Mouse (Mus musculus) neural tube, embryonic 13.5 days (tissue): ENCODE data around the gene Lrrc20. TPM values are rescaled to one million over a fixed set of nuclear protein-coding genes. Genes with fewer than 3 reads are reported as not detected.
"Not testable (repeated sequence)": the region's sequence is repeated elsewhere in the genome, so short reads cannot be mapped to it uniquely, and the experiment has no call there.

Experiments used
- ATAC-seq: fragments of 200-750 bp; cut with Nextera tagmentation; 2 replicates; pipeline ENCODE4 v1.8.0; 2017; ENCODE audit warnings: low read depth, mild to moderate bottlenecking, moderate TSS enrichment, moderate library complexity
- H3K27ac ChIP-seq: fragments of 300-500 bp; sonication (generic); replicated peaks from 2 replicates; pipeline ENCODE4 v1.5.1; 2015; ENCODE audit warnings: moderate library complexity, mild to moderate bottlenecking, inconsistent platforms
- H3K27me3 ChIP-seq: fragments of 300-500 bp; sonication (generic); 2 replicates; pipeline ENCODE4 v1.6.1; 2015; ENCODE audit warnings: mild to moderate bottlenecking, inconsistent platforms
- H3K36me3 ChIP-seq: fragments of 300-500 bp; sonication (generic); 2 replicates; pipeline ENCODE4 v1.6.1; 2015; ENCODE audit warnings: mild to moderate bottlenecking, inconsistent platforms
- H3K4me1 ChIP-seq: fragments of 300-500 bp; sonication (generic); replicated peaks from 2 replicates; pipeline ENCODE4 v1.6.1; 2015; ENCODE audit warnings: inconsistent platforms
- H3K4me2 ChIP-seq: fragments of 300-500 bp; sonication (generic); 2 replicates; pipeline ENCODE4 v1.6.1; 2015; ENCODE audit warnings: inconsistent platforms, mild to moderate bottlenecking, moderate library complexity
- H3K4me3 ChIP-seq: fragments of 300-500 bp; sonication (generic); 2 replicates; pipeline ENCODE4 v1.5.1; 2015; ENCODE audit warnings: mild to moderate bottlenecking, inconsistent platforms
- H3K9ac ChIP-seq: fragments of 300-500 bp; sonication (generic); 2 replicates; pipeline ENCODE4 v1.6.1; 2015; ENCODE audit warnings: moderate library complexity, mild to moderate bottlenecking, inconsistent platforms
- H3K9me3 ChIP-seq: fragments of 300-500 bp; sonication (generic); 2 replicates; pipeline ENCODE4 v1.6.1; 2016; ENCODE audit warnings: inconsistent platforms
- WGBS: fragments of 180-500 bp; shearing (Covaris S2); methylation state at CpG from one replicate; pipeline ENCODE4 v1.1.7; 2015; 5-methylcytosine and 5-hydroxymethylcytosine counted together
- polyA plus RNA-seq: library from polyadenylated mRNA; unstranded; fragments of >200 nt; fragmentation: Nextera tagmentation; extraction: Ambion mirVana; gene quantifications from 2 replicates; pipeline ENCODE4 v1.2.1, GENCODE M21; 2015

The Lrrc20 gene
- polyA plus RNA-seq, 1 experiment from 2014 or later = 15.0 TPM

- ATAC-seq = no peak
- Histone ChIP-seq H3K9me3 (no peaks in the 10 kb centered on the region), H3K4me3 (no peak overlapping the region), H3K4me2 (no peak overlapping the region), H3K27me3 (no peaks in the 10 kb centered on the region), H3K9ac (no peak overlapping the region), H3K36me3 (no peaks in the 10 kb centered on the region), H3K4me1 (peaks cover 77% of the 10 kb centered on the region), H3K27ac (no peak overlapping the region)
- 90% methylated on average over 3 of the region's 3 CpGs for WGBS
Observed at GRCm38 (mm10) chr10:61448834-61449233, 26.8 kb upstream of the Lrrc20 start.

DNA sequence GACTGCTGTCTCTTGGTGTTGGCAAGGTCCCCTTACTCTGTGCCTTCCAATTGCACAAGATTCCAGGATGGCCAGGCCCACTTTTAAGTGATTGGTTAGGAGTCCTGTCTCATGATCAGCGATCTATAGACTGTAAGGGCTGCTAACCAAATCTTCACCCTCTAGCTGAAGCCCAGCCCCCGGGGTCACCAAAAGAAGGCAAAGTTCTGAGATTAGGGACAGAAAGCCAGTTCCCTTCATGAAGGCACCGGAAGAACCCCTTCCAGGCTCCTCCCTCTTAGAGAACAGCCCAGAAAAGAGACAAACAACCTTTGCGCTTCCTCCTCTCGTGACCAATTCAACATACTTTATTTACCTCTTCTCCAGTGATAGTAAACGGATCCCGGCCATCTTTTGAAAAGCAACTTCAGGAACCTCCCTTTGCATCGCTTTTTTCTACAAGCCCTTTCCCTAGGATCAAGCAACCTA lies 24.1 kb upstream of the Lrrc20 start:
- ATAC-seq = no peak
- H3K4me1 ChIP-seq = peaks cover 54% of the 10 kb centered on the region
- peak overlapping the region; percentile 88 for H3K27ac ChIP-seq
- peak overlapping the region; percentile 97 for H3K9ac ChIP-seq
- H3K9me3 ChIP-seq = 0 out of 2 replicates have a peak, but pooled peaks cover 3% of the 10 kb centered on the region
- 7% methylated on average over 8 of the region's 8 CpGs for WGBS
- H3K27me3 ChIP-seq = no peaks in the 10 kb centered on the region
- H3K4me3 ChIP-seq = peak overlapping the region; percentile 93
- H3K36me3 ChIP-seq = no peaks in the 10 kb centered on the region
- H3K4me2 ChIP-seq = peak overlapping the region; percentile 96

DNA sequence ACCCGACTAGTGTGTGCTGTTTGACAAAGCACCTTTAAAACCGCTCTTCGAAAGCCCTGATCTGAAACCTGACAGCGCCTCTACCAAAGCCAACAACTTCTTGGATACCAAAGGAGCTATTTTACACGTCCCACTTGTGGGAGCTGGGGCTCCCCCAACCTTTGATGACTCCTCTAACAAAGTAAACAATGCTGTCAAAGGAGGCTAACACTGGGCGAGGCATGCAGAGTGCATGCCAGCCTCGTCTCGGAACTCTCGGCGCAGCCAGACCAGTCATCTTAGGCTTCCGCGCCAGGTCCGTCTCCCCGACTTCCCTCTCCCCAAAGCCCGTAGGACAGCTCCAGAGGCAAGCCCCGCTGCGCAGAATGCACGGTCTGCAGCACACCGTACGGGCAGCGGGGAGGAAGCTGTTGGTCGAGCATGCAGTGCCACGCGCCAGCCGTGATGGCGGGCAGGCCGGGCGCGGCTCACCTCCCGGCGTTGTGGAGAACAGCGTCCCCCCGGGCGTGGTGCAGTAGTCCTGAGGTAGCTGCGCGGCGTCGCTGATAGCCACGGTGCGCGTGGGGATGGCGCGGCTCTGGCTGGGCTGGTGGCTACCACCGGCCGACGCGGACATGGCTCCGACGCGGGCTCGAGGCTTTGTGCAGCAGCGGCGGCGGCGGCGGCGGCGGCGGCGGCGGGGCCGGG lies 23.5 kb upstream of the Lrrc20 start:
- ATAC-seq = peak; percentile 74
- Histone ChIP-seq H3K9me3 (0 out of 2 replicates have a peak, but pooled peaks cover 3% of the 10 kb centered on the region), H3K27ac (peak overlapping the region; percentile 88), H3K4me2 (peak overlapping the region; percentile 96), H3K4me3 (peak overlapping the region; percentile 93), H3K27me3 (no peaks in the 10 kb centered on the region), H3K4me1 (peaks cover 48% of the 10 kb centered on the region), H3K36me3 (no peaks in the 10 kb centered on the region), H3K9ac (peak overlapping the region; percentile 97)
- under 1% methylated on average over 52 of the region's 62 CpGs for WGBS

- ATAC-seq = peak; percentile 99
- Histone ChIP-seq H3K27ac (peak within 1 kb of the TSS; percentile 88), H3K27me3 (no peaks in the 10 kb centered on the region), H3K9ac (peak within 1 kb of the TSS; percentile 97), H3K4me1 (peaks cover 42% of the 10 kb centered on the region), H3K4me3 (peak within 1 kb of the TSS; percentile 93), H3K4me2 (peak within 1 kb of the TSS; percentile 96), H3K36me3 (no peaks in the 10 kb centered on the region), H3K9me3 (0 out of 2 replicates have a peak, but pooled peaks cover 3% of the 10 kb centered on the region)
- WGBS = under 1% methylated on average over 34 of the region's 36 CpGs
Observed at GRCm38 (mm10) chr10:61452645-61453044, 23.0 kb upstream of the Lrrc20 start, which contains the start of gene Eif4ebp2. Gene Eif4ebp2 (minus strand): TSS chr10:61452661.

DNA sequence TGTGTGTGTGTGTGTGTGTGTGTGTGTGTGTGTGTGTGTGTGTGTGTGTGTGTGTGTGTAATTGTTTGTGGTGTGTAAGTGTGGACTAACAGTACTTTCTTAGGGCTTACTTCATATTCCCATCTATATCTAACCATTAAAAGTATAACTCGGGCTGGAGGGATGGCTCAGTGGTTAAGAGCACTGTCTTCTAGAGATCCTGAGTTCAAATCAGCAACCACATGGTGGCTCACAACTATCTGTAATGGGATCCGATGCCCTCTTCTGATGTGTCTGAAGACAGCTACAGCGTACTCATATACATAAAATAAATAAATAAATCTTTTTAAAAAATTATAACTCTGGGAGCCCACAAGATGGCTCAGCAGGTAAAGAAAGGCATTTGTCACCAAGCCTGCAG lies 22.4 kb upstream of the Lrrc20 start:
- H3K27ac ChIP-seq, H3K9ac ChIP-seq, H3K9me3 ChIP-seq, H3K27me3 ChIP-seq, H3K36me3 ChIP-seq: not testable (repeated sequence)
- Histone ChIP-seq H3K4me2 (0 out of 2 replicates have a peak overlapping the region, but pooled peaks have one; percentile 96), H3K4me1 (peaks cover 37% of the 10 kb centered on the region), H3K4me3 (0 out of 2 replicates have a peak overlapping the region, but pooled peaks have one; percentile 93)
- peak; percentile 11 for ATAC-seq
- WGBS = 78% methylated on average over 3 of the region's 3 CpGs

- H3K4me1 ChIP-seq = no peaks in the 10 kb centered on the region
- 68% methylated on average over 3 of the region's 3 CpGs for WGBS
- no peak overlapping the region for H3K4me3 ChIP-seq
- no peak overlapping the region for H3K27ac ChIP-seq
- 0 out of 2 replicates have a peak, but pooled peaks cover 3% of the 10 kb centered on the region for H3K9me3 ChIP-seq
- no peak overlapping the region for H3K9ac ChIP-seq
- no peaks in the 10 kb centered on the region for H3K36me3 ChIP-seq
- ATAC-seq = no peak
- no peaks in the 10 kb centered on the region for H3K27me3 ChIP-seq
- no peak overlapping the region for H3K4me2 ChIP-seq
Observed at GRCm38 (mm10) chr10:61457182-61457581, 18.4 kb upstream of the Lrrc20 start.

DNA sequence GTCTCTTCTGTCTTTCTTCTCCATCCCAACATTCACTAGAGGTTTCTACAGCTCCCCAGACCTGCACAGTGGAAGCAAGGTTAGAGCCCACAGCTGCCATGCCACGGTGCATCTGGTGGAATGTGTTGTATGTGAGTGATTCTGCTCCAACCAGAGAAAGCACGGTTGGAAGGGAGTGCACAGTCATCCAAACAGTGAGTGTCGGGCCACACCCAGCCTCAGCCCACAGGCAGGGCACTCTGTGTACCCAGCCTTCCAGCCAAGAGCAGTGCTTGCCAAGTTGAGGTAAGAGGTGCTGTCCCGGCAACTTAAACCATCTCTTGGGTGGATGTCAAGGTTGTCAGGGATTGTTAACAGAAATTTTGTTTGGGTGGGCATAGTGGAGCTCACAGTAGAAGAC lies 10.6 kb upstream of the Lrrc20 start:
- WGBS = 84% methylated on average over 4 of the region's 4 CpGs
- H3K4me3 ChIP-seq = no peak overlapping the region
- no peak for ATAC-seq
- no peaks in the 10 kb centered on the region for H3K4me1 ChIP-seq
- no peak overlapping the region for H3K27ac ChIP-seq
- no peaks in the 10 kb centered on the region for H3K36me3 ChIP-seq
- no peak overlapping the region for H3K4me2 ChIP-seq
- no peaks in the 10 kb centered on the region for H3K9me3 ChIP-seq
- no peaks in the 10 kb centered on the region for H3K27me3 ChIP-seq
- no peak overlapping the region for H3K9ac ChIP-seq

GRCm38 (mm10) chr10:61466242-61466641 lies 9.4 kb upstream of the Lrrc20 start:
- 75% methylated on average over 8 of the region's 8 CpGs for whole genome bisulfite sequencing
- no peaks in the 10 kb centered on the region for H3K27me3 ChIP-seq
- no peaks in the 10 kb centered on the region for H3K4me1 ChIP-seq
- no peaks in the 10 kb centered on the region for H3K9me3 ChIP-seq
- no peak overlapping the region for H3K9ac ChIP-seq
- ATAC-seq = no peak
- no peak overlapping the region for H3K4me3 ChIP-seq
- no peak overlapping the region for H3K27ac ChIP-seq
- H3K36me3 ChIP-seq = no peaks in the 10 kb centered on the region
- no peak overlapping the region for H3K4me2 ChIP-seq

- 0 out of 2 replicates have a peak, but pooled peaks have one; percentile 23 for ATAC-seq
- H3K27me3 ChIP-seq = no peaks in the 10 kb centered on the region
- 27% methylated on average over 5 of the region's 5 CpGs for WGBS
- H3K4me2 ChIP-seq = no peak overlapping the region
- no peak overlapping the region for H3K27ac ChIP-seq
- no peaks in the 10 kb centered on the region for H3K9me3 ChIP-seq
- no peak overlapping the region for H3K4me3 ChIP-seq
- no peaks in the 10 kb centered on the region for H3K4me1 ChIP-seq
- no peaks in the 10 kb centered on the region for H3K36me3 ChIP-seq
- H3K9ac ChIP-seq = no peak overlapping the region
Observed at GRCm38 (mm10) chr10:61466873-61467272, 8.7 kb upstream of the Lrrc20 start.

- no peak for ATAC-seq
- Histone ChIP-seq H3K4me1 (no peaks in the 10 kb centered on the region), H3K27ac (no peak overlapping the region), H3K9me3 (no peaks in the 10 kb centered on the region), H3K4me2 (no peak overlapping the region), H3K27me3 (no peaks in the 10 kb centered on the region), H3K36me3 (no peaks in the 10 kb centered on the region), H3K4me3 (no peak overlapping the region), H3K9ac (no peak overlapping the region)
- 54% methylated on average over 7 of the region's 7 CpGs for WGBS
Observed at GRCm38 (mm10) chr10:61468900-61469299, 6.7 kb upstream of the Lrrc20 start.

GRCm38 (mm10) chr10:61473640-61474039 lies 2.0 kb upstream of the Lrrc20 start:
- Histone ChIP-seq H3K4me3 (no peak overlapping the region), H3K9ac (no peak overlapping the region), H3K4me2 (no peak overlapping the region), H3K27me3 (0 out of 2 replicates have a peak, but pooled peaks cover 5% of the 10 kb centered on the region), H3K36me3 (no peaks in the 10 kb centered on the region), H3K9me3 (no peaks in the 10 kb centered on the region), H3K4me1 (peaks cover 31% of the 10 kb centered on the region), H3K27ac (no peak overlapping the region)
- ATAC-seq = no peak
- 75% methylated on average over 3 of the region's 3 CpGs for WGBS

- Histone ChIP-seq H3K27me3 (0 out of 2 replicates have a peak, but pooled peaks cover 5% of the 10 kb centered on the region), H3K9ac (no peak overlapping the region), H3K4me1 (peaks cover 31% of the 10 kb centered on the region), H3K27ac (no peak overlapping the region), H3K4me3 (peak overlapping the region; percentile 82), H3K4me2 (peak overlapping the region; percentile 85), H3K36me3 (no peaks in the 10 kb centered on the region), H3K9me3 (no peaks in the 10 kb centered on the region)
- no peak for ATAC-seq
- WGBS = 80% methylated on average over 1 of the region's 1 CpGs
Observed at GRCm38 (mm10) chr10:61474344-61474743, 1.3 kb upstream of the Lrrc20 start.
